Mouse (Mus musculus): Measurements from ENCODE around the gene Faf1. TPM values are rescaled to one million over a fixed set of nuclear protein-coding genes. Genes with fewer than 3 reads are reported as not detected.
"Not testable (repeated sequence)": the region's sequence is repeated elsewhere in the genome, so short reads cannot be mapped to it uniquely, and the experiment has no call there.

Gene Faf1
- polyA plus RNA-seq, 1 experiment, result 88.3 TPM

DNA sequence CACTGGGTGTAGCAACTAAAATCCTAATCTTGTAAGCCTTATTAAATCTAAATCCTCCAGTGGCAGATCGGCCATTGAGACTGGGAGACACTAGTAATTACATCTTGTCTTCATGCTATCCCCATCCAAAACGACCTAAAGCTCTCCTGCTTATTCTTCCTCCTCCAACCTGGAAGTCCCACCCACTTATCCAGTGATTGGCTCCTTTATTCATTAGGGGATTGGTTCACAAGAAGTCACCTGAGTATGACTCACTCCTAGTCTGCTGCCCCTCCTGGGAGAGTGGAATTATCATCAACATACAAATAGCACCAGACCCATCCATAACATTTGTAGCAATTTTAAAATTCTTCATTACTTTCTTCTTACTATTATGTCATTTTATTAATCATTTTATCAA is 7.2 kb downstream of the Faf1 start:
- Histone ChIP-seq H3K27ac (ENCODE audit: insufficient read depth, low read length) (no peak overlapping the region), H3K4me1 (ENCODE audit: control insufficient read depth, insufficient read depth, low read length) (no peaks in the 10 kb centered on the region), H3K27me3 (ENCODE audit: control insufficient read depth, insufficient read depth, low read length, poor library complexity, severe bottlenecking) (no peaks in the 10 kb centered on the region; the same call in 1 of the 2 replicates), H3K36me3 (ENCODE audit: control insufficient read depth, insufficient read depth, low read length, poor library complexity, severe bottlenecking) (no peaks in the 10 kb centered on the region; the same call in 1 of the 2 replicates), H3K4me3 (ENCODE audit: low read depth, low read length) (no peak overlapping the region), H3K9me3 (replicated peaks; ENCODE audit: control insufficient read depth, insufficient read depth, low read length, poor library complexity, severe bottlenecking) (no peaks in the 10 kb centered on the region), H3K9ac (ENCODE audit: low read depth, poor library complexity, severe bottlenecking) (no peak overlapping the region)
- TF ChIP-seq CTCF (IDR thresholded peaks at IDR 0.05; ENCODE audit: low read depth, low read length) (no peak), EP300 (IDR thresholded peaks at IDR 0.05; ENCODE audit: insufficient read depth, low read depth, low read length) (no peak), POLR2A (IDR thresholded peaks at IDR 0.05; ENCODE audit: insufficient read depth, low read length) (no peak)

DNA sequence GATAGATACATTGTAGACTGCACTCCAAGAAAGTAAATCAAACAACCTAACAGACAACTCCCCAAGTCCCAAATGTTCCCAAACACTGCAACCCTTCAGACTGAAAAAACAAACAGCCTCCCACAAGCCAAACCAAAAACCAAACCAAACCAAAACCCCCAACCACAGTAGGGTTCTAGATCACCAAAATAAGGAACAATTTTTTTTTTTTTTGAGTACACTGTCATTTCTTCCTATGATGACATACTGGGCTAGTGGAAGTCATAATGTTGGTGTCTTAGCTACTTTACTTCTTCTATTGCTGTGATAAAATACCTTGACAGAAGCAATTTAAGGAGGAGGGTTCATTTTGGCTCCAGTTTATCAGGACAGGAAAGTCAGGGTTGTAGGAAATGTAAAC is 16.3 kb downstream of the Faf1 start:
- H3K36me3 ChIP-seq (ENCODE audit: control insufficient read depth, insufficient read depth, low read length, poor library complexity, severe bottlenecking), result no peaks in the 10 kb centered on the region; the same call in 1 of the 2 replicates
- peaks cover 18% of the 10 kb centered on the region for H3K9me3 ChIP-seq (replicated peaks; ENCODE audit: control insufficient read depth, insufficient read depth, low read length, poor library complexity, severe bottlenecking)
- H3K27ac ChIP-seq (ENCODE audit: insufficient read depth, low read length), result no peak overlapping the region
- no peak overlapping the region for H3K9ac ChIP-seq (ENCODE audit: low read depth, poor library complexity, severe bottlenecking)
- TF ChIP-seq POLR2A (IDR thresholded peaks at IDR 0.05; ENCODE audit: insufficient read depth, low read length), result no peak
- no peak for TF ChIP-seq CTCF (IDR thresholded peaks at IDR 0.05; ENCODE audit: low read depth, low read length)
- H3K27me3 ChIP-seq (ENCODE audit: control insufficient read depth, insufficient read depth, low read length, poor library complexity, severe bottlenecking), result no peaks in the 10 kb centered on the region
- H3K4me1 ChIP-seq (ENCODE audit: control insufficient read depth, insufficient read depth, low read length), result no peaks in the 10 kb centered on the region
- H3K4me3 ChIP-seq (ENCODE audit: low read depth, low read length), result no peak overlapping the region

DNA sequence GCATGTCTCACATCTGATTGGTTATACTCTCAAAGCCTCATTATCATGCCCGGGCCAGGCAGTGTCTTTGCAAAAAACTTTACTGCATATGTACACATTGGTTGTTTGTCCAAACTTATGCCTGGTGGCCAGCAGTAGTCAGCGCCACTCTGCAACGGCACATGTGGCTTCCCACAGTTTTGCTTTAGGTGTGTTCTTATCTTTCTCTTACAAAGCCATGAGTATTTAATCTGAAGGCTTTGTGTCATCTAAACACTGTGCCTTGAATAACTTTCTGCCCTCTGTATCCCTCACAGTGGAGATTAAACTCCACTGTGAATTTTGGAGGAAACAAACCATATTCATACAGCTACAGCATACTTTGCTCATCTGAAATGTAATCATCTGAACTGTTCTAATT is 24.3 kb downstream of the Faf1 start:
- H3K27me3 ChIP-seq (ENCODE audit: control insufficient read depth, insufficient read depth, low read length, poor library complexity, severe bottlenecking); H3K9ac ChIP-seq (ENCODE audit: low read depth, poor library complexity, severe bottlenecking); H3K9me3 ChIP-seq (replicated peaks; ENCODE audit: control insufficient read depth, insufficient read depth, low read length, poor library complexity, severe bottlenecking); H3K4me1 ChIP-seq (ENCODE audit: control insufficient read depth, insufficient read depth, low read length); H3K4me3 ChIP-seq (ENCODE audit: low read depth, low read length); H3K27ac ChIP-seq (ENCODE audit: insufficient read depth, low read length); H3K36me3 ChIP-seq (ENCODE audit: control insufficient read depth, insufficient read depth, low read length, poor library complexity, severe bottlenecking): not testable (repeated sequence)

DNA sequence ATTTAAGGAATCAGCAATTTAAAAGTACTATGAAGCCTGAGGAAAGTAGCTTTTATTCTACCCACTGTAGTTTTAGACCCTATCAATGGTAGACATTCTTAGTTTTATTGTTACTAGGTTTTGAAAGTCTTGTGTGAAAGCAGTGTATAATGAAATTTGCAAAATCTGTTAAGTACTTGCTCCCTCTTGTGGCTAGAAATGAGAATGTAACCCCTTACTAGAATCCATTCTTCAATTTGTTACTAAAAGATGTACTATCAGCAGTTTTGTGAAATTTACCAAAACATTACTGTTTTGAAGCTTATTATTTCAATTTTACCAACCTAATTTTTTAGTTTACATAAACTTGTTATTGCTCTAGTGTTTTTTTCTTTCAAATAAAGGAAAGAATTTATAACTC is 27.2 kb downstream of the Faf1 start:
- Histone ChIP-seq H3K4me3 (ENCODE audit: low read depth, low read length) (no peak overlapping the region), H3K9me3 (replicated peaks; ENCODE audit: control insufficient read depth, insufficient read depth, low read length, poor library complexity, severe bottlenecking) (no peaks in the 10 kb centered on the region), H3K36me3 (ENCODE audit: control insufficient read depth, insufficient read depth, low read length, poor library complexity, severe bottlenecking) (no peaks in the 10 kb centered on the region), H3K9ac (ENCODE audit: low read depth, poor library complexity, severe bottlenecking) (no peak overlapping the region), H3K4me1 (ENCODE audit: control insufficient read depth, insufficient read depth, low read length) (no peaks in the 10 kb centered on the region), H3K27ac (ENCODE audit: insufficient read depth, low read length) (no peak overlapping the region), H3K27me3 (ENCODE audit: control insufficient read depth, insufficient read depth, low read length, poor library complexity, severe bottlenecking) (no peaks in the 10 kb centered on the region)
- TF ChIP-seq POLR2A (IDR thresholded peaks at IDR 0.05; ENCODE audit: insufficient read depth, low read length) (no peak), EP300 (IDR thresholded peaks at IDR 0.05; ENCODE audit: insufficient read depth, low read depth, low read length) (no peak), CTCF (IDR thresholded peaks at IDR 0.05; ENCODE audit: low read depth, low read length) (no peak)

DNA sequence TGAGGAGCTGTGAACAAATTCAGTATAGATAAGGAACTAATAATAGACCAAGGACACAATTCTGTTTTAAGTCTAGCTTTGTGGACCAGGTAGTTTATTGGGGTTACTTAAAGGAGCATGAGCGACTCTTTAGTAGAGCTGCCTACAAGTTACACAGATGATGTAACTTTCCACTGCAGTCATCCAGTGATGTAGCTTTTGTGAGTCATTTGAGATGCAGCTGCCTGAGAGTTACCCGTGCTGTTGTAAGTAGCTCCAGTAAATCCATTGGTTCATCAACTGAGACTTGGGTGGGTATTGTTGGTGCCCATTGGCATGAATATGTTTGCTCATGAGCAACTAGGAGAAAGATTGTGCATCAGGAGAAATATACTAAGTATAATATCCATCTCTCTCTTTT is 29.0 kb downstream of the Faf1 start:
- no peak overlapping the region for H3K27ac ChIP-seq (ENCODE audit: insufficient read depth, low read length)
- TF ChIP-seq CTCF (IDR thresholded peaks at IDR 0.05; ENCODE audit: low read depth, low read length), result no peak
- no peak for TF ChIP-seq POLR2A (IDR thresholded peaks at IDR 0.05; ENCODE audit: insufficient read depth, low read length)
- no peak for TF ChIP-seq EP300 (IDR thresholded peaks at IDR 0.05; ENCODE audit: insufficient read depth, low read depth, low read length)
- H3K4me1 ChIP-seq (ENCODE audit: control insufficient read depth, insufficient read depth, low read length), result no peaks in the 10 kb centered on the region
- no peaks in the 10 kb centered on the region for H3K36me3 ChIP-seq (ENCODE audit: control insufficient read depth, insufficient read depth, low read length, poor library complexity, severe bottlenecking)
- H3K9ac ChIP-seq (ENCODE audit: low read depth, poor library complexity, severe bottlenecking), result no peak overlapping the region
- H3K9me3 ChIP-seq (replicated peaks; ENCODE audit: control insufficient read depth, insufficient read depth, low read length, poor library complexity, severe bottlenecking), result no peaks in the 10 kb centered on the region
- no peak overlapping the region for H3K4me3 ChIP-seq (ENCODE audit: low read depth, low read length)
- no peaks in the 10 kb centered on the region for H3K27me3 ChIP-seq (ENCODE audit: control insufficient read depth, insufficient read depth, low read length, poor library complexity, severe bottlenecking)

DNA sequence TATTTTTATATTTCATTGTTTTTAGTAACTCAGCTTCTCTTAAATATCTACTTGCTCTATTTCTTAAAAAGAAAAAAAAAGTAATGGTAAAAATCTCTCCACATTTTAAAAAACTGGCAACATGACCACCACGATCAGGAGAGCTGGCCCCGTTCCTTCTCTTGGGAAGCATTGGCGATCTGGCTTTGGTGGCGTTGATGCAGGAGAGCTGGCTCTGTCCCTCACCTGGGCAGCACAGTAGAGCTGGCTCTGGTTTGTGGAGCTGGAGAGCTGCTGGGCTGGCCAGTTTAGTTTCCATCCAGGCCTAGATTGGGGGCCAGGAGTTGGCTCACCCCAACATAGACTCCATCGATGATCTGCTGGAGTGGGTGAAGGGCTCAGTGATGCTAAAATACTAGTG is 42.9 kb downstream of the Faf1 start:
- H3K9me3 ChIP-seq (replicated peaks; ENCODE audit: control insufficient read depth, insufficient read depth, low read length, poor library complexity, severe bottlenecking), result no peaks in the 10 kb centered on the region
- H3K27ac ChIP-seq (ENCODE audit: insufficient read depth, low read length), result no peak overlapping the region
- H3K4me1 ChIP-seq (ENCODE audit: control insufficient read depth, insufficient read depth, low read length), result no peaks in the 10 kb centered on the region
- no peak overlapping the region for H3K9ac ChIP-seq (ENCODE audit: low read depth, poor library complexity, severe bottlenecking)
- no peak overlapping the region for H3K4me3 ChIP-seq (ENCODE audit: low read depth, low read length)
- TF ChIP-seq EP300 (IDR thresholded peaks at IDR 0.05; ENCODE audit: insufficient read depth, low read depth, low read length), result no peak
- no peak for TF ChIP-seq POLR2A (IDR thresholded peaks at IDR 0.05; ENCODE audit: insufficient read depth, low read length)
- TF ChIP-seq CTCF (IDR thresholded peaks at IDR 0.05; ENCODE audit: low read depth, low read length), result no peak
- H3K36me3 ChIP-seq (ENCODE audit: control insufficient read depth, insufficient read depth, low read length, poor library complexity, severe bottlenecking), result peaks cover 3% of the 10 kb centered on the region; the same call in 1 of the 2 replicates
- H3K27me3 ChIP-seq (ENCODE audit: control insufficient read depth, insufficient read depth, low read length, poor library complexity, severe bottlenecking), result no peaks in the 10 kb centered on the region

Data from ES-Bruce4 (cell line).